Mouse (Mus musculus): Measurements from ENCODE around the gene Thsd4. TPM values are rescaled to one million over a fixed set of nuclear protein-coding genes. Genes with fewer than 3 reads are reported as not detected.

Gene Thsd4
- total and polyA plus RNA-seq, 2 experiments from 2014 or later = 4.9 to 15.3 TPM

- H3K9ac ChIP-seq (replicated peaks; ENCODE audit: low read length) = no peak overlapping the region
- no peaks in the 10 kb centered on the region for H3K4me1 ChIP-seq (ENCODE audit: insufficient read depth, low read length)
- H3K9me3 ChIP-seq (ENCODE audit: low read length) = no peaks in the 10 kb centered on the region
- 57% methylated on average over 1 of the region's 1 CpGs for WGBS
- H3K36me3 ChIP-seq (ENCODE audit: insufficient read depth, low read length) = no peaks in the 10 kb centered on the region
- H3K4me2 ChIP-seq (ENCODE audit: low read depth, low read length) = no peak overlapping the region
- no peaks in the 10 kb centered on the region for H3K27me3 ChIP-seq (ENCODE audit: insufficient read depth, low read length)
- no peak for ATAC-seq
- DNase-seq (ENCODE audit: low spot score) = no peak
- TF ChIP-seq CTCF (IDR thresholded peaks at IDR 0.05; ENCODE audit: low read depth) = no peak
- H3K4me3 ChIP-seq (ENCODE audit: low read length) = no peak overlapping the region
- H3K27ac ChIP-seq = no peak overlapping the region
Observed at GRCm38 (mm10) chr9:60106106-60106505, 415.7 kb downstream of the Thsd4 start.

- 42% methylated on average over 1 of the region's 1 CpGs for WGBS
- H3K4me1 ChIP-seq (ENCODE audit: insufficient read depth, low read length) = no peaks in the 10 kb centered on the region
- no peak overlapping the region for H3K4me3 ChIP-seq (ENCODE audit: low read length)
- DNase-seq (ENCODE audit: low spot score) (no peak), ATAC-seq (no peak)
- no peaks in the 10 kb centered on the region for H3K9me3 ChIP-seq (ENCODE audit: low read length)
- no peaks in the 10 kb centered on the region for H3K27me3 ChIP-seq (ENCODE audit: insufficient read depth, low read length)
- no peak overlapping the region for H3K4me2 ChIP-seq (ENCODE audit: low read depth, low read length)
- no peaks in the 10 kb centered on the region for H3K36me3 ChIP-seq (ENCODE audit: insufficient read depth, low read length)
- no peak overlapping the region for H3K27ac ChIP-seq
- no peak overlapping the region for H3K9ac ChIP-seq (replicated peaks; ENCODE audit: low read length)
- TF ChIP-seq CTCF (IDR thresholded peaks at IDR 0.05; ENCODE audit: low read depth) = no peak
Observed at GRCm38 (mm10) chr9:60094211-60094610, 427.6 kb downstream of the Thsd4 start.

- Histone ChIP-seq H3K4me3 (ENCODE audit: low read length) (no peak overlapping the region), H3K4me2 (ENCODE audit: low read depth, low read length) (no peak overlapping the region), H3K27ac (no peak overlapping the region), H3K9me3 (ENCODE audit: low read length) (no peaks in the 10 kb centered on the region), H3K27me3 (ENCODE audit: insufficient read depth, low read length) (no peaks in the 10 kb centered on the region), H3K36me3 (ENCODE audit: insufficient read depth, low read length) (no peaks in the 10 kb centered on the region), H3K9ac (replicated peaks; ENCODE audit: low read length) (no peak overlapping the region), H3K4me1 (ENCODE audit: insufficient read depth, low read length) (no peaks in the 10 kb centered on the region)
- DNase-seq (ENCODE audit: low spot score) (no peak), ATAC-seq (no peak)
- TF ChIP-seq CTCF (IDR thresholded peaks at IDR 0.05; ENCODE audit: low read depth) = no peak
- WGBS = 54% methylated on average over 5 of the region's 5 CpGs
Observed at GRCm38 (mm10) chr9:60092428-60092827, 429.4 kb downstream of the Thsd4 start.

GRCm38 (mm10) chr9:60089441-60089840, 432.4 kb downstream of the Thsd4 start:
- no peak for TF ChIP-seq CTCF (IDR thresholded peaks at IDR 0.05; ENCODE audit: low read depth)
- 89% methylated on average over 4 of the region's 4 CpGs for WGBS
- no peaks in the 10 kb centered on the region for H3K27me3 ChIP-seq (ENCODE audit: insufficient read depth, low read length)
- no peaks in the 10 kb centered on the region for H3K36me3 ChIP-seq (ENCODE audit: insufficient read depth, low read length)
- no peak overlapping the region for H3K27ac ChIP-seq
- H3K4me2 ChIP-seq (ENCODE audit: low read depth, low read length) = no peak overlapping the region
- H3K9ac ChIP-seq (replicated peaks; ENCODE audit: low read length) = no peak overlapping the region
- DNase-seq (ENCODE audit: low spot score) (no peak), ATAC-seq (no peak)
- no peaks in the 10 kb centered on the region for H3K9me3 ChIP-seq (ENCODE audit: low read length)
- H3K4me1 ChIP-seq (ENCODE audit: insufficient read depth, low read length) = no peaks in the 10 kb centered on the region
- no peak overlapping the region for H3K4me3 ChIP-seq (ENCODE audit: low read length)

- H3K9me3 ChIP-seq (ENCODE audit: low read length) = no peaks in the 10 kb centered on the region
- no peak overlapping the region for H3K27ac ChIP-seq
- no peaks in the 10 kb centered on the region for H3K36me3 ChIP-seq (ENCODE audit: insufficient read depth, low read length)
- ATAC-seq (no peak), DNase-seq (ENCODE audit: low spot score) (peak; percentile 27)
- no peaks in the 10 kb centered on the region for H3K4me1 ChIP-seq (ENCODE audit: insufficient read depth, low read length)
- no peaks in the 10 kb centered on the region for H3K27me3 ChIP-seq (ENCODE audit: insufficient read depth, low read length)
- H3K9ac ChIP-seq (replicated peaks; ENCODE audit: low read length) = no peak overlapping the region
- WGBS = 56% methylated on average over 5 of the region's 5 CpGs
- no peak overlapping the region for H3K4me2 ChIP-seq (ENCODE audit: low read depth, low read length)
- H3K4me3 ChIP-seq (ENCODE audit: low read length) = no peak overlapping the region
- peak; percentile 66 for TF ChIP-seq CTCF (IDR thresholded peaks at IDR 0.05; ENCODE audit: low read depth)
Observed at GRCm38 (mm10) chr9:60088101-60088500, 433.7 kb downstream of the Thsd4 start.

GRCm38 (mm10) chr9:60082107-60082581, 439.7 kb downstream of the Thsd4 start:
- no peak for TF ChIP-seq CTCF (IDR thresholded peaks at IDR 0.05; ENCODE audit: low read depth)
- peak; percentile 50 for DNase-seq (ENCODE audit: low spot score)
- ATAC-seq = 0 out of 2 replicates have a peak, but pooled peaks have one; percentile 63

GRCm38 (mm10) chr9:60077761-60078160, 444.1 kb downstream of the Thsd4 start:
- TF ChIP-seq CTCF (IDR thresholded peaks at IDR 0.05; ENCODE audit: low read depth) = no peak
- WGBS = 25% methylated on average over 1 of the region's 1 CpGs

More at GRCm38 (mm10) chr9:60082107-60082581, 439.7 kb downstream of the Thsd4 start:
- no peak overlapping the region for H3K27ac ChIP-seq
- H3K4me1 ChIP-seq (ENCODE audit: insufficient read depth, low read length) = no peaks in the 10 kb centered on the region
- no peaks in the 10 kb centered on the region for H3K36me3 ChIP-seq (ENCODE audit: insufficient read depth, low read length)
- no peaks in the 10 kb centered on the region for H3K9me3 ChIP-seq (ENCODE audit: low read length)
- WGBS = 11% methylated on average over 5 of the region's 5 CpGs
- no peak overlapping the region for H3K4me3 ChIP-seq (ENCODE audit: low read length)
- H3K27me3 ChIP-seq (ENCODE audit: insufficient read depth, low read length) = no peaks in the 10 kb centered on the region
- H3K4me2 ChIP-seq (ENCODE audit: low read depth, low read length) = no peak overlapping the region
- no peak overlapping the region for H3K9ac ChIP-seq (replicated peaks; ENCODE audit: low read length)

More at GRCm38 (mm10) chr9:60077761-60078160, 444.1 kb downstream of the Thsd4 start:
- H3K27me3 ChIP-seq (ENCODE audit: insufficient read depth, low read length) = no peaks in the 10 kb centered on the region
- no peak overlapping the region for H3K27ac ChIP-seq
- H3K4me2 ChIP-seq (ENCODE audit: low read depth, low read length) = no peak overlapping the region
- DNase-seq (ENCODE audit: low spot score) (no peak), ATAC-seq (no peak)
- no peak overlapping the region for H3K4me3 ChIP-seq (ENCODE audit: low read length)
- no peak overlapping the region for H3K9ac ChIP-seq (replicated peaks; ENCODE audit: low read length)
- H3K36me3 ChIP-seq (ENCODE audit: insufficient read depth, low read length) = no peaks in the 10 kb centered on the region
- H3K9me3 ChIP-seq (ENCODE audit: low read length) = no peaks in the 10 kb centered on the region
- no peaks in the 10 kb centered on the region for H3K4me1 ChIP-seq (ENCODE audit: insufficient read depth, low read length)

All from hindbrain, postnatal 0 days (tissue).